Mouse (Mus musculus): ENCODE data around the gene Ranbp6.

Gene Ranbp6

GRCm38 (mm10) chr19:29805917-29806785, 6.6 kb downstream of the Ranbp6 start, which contains the start of gene 9930021J03Rik:
9930021J03Rik (minus strand) TSS chr19:29805989.
- peak; percentile 81 for ATAC-seq (ENCODE audit: low TSS enrichment)

GRCm38 (mm10) chr19:29805101-29805916, 7.5 kb downstream of the Ranbp6 start:
- ATAC-seq (ENCODE audit: low TSS enrichment) = peak; percentile 45

- ATAC-seq (ENCODE audit: low TSS enrichment) = no peak
Measured at GRCm38 (mm10) chr19:29803946-29804345, 8.8 kb downstream of the Ranbp6 start.

GRCm38 (mm10) chr19:29797371-29797770, 15.4 kb downstream of the Ranbp6 start:
- no peak for ATAC-seq (ENCODE audit: low TSS enrichment)

- ATAC-seq (ENCODE audit: low TSS enrichment) = no peak
Measured at GRCm38 (mm10) chr19:29787997-29788396, 24.8 kb downstream of the Ranbp6 start.

- no peak for ATAC-seq (ENCODE audit: low TSS enrichment)
Measured at GRCm38 (mm10) chr19:29782914-29783313, 29.9 kb downstream of the Ranbp6 start.
